Mouse (Mus musculus) hindbrain, postnatal 0 days (tissue): ENCODE measurements around the gene Stat5b. TPM values are rescaled to one million over a fixed set of nuclear protein-coding genes. Genes with fewer than 3 reads are reported as not detected.

ENCODE experiments used
- ATAC-seq: fragments of 200-750 bp; cut with Nextera tagmentation; 2 replicates; pipeline ENCODE4 v1.8.0; 2017; ENCODE audit warnings: mild to moderate bottlenecking, moderate TSS enrichment, moderate library complexity
- DNase-seq: peaks from one replicate; pipeline ENCODE4 v3.0.0-alpha.2; 2015; ENCODE audit warnings: low spot score
- H3K27ac ChIP-seq: fragments of 300-500 bp; sonication (generic); 2 replicates; pipeline ENCODE4 v1.5.1; 2014; ENCODE audit warnings: mild to moderate bottlenecking
- H3K27me3 ChIP-seq: fragments of 300-500 bp; sonication (generic); 2 replicates; pipeline ENCODE4 v1.6.1; 2014; ENCODE audit warnings: low read length, mixed read lengths; ENCODE audit not compliant: insufficient read depth
- H3K36me3 ChIP-seq: fragments of 300-500 bp; sonication (generic); 2 replicates; pipeline ENCODE4 v1.6.1; 2014; ENCODE audit warnings: low read length, mixed read lengths; ENCODE audit not compliant: insufficient read depth
- H3K4me1 ChIP-seq: fragments of 300-500 bp; sonication (generic); 2 replicates; pipeline ENCODE4 v1.6.1; 2014; ENCODE audit warnings: antibody characterized with exemption, low read length, mixed read lengths; ENCODE audit not compliant: insufficient read depth
- H3K4me2 ChIP-seq: fragments of 300-500 bp; sonication (generic); 2 replicates; pipeline ENCODE4 v1.6.1; 2014; ENCODE audit warnings: low read depth, mild to moderate bottlenecking, low read length, moderate library complexity, mixed read lengths
- H3K4me3 ChIP-seq: fragments of 300-500 bp; sonication (generic); 2 replicates; pipeline ENCODE4 v1.5.1; 2014; ENCODE audit warnings: low read length
- H3K9ac ChIP-seq: fragments of 300-500 bp; sonication (generic); replicated peaks from 2 replicates; pipeline ENCODE4 v1.6.1; 2014; ENCODE audit warnings: mild to moderate bottlenecking, low read length, moderate library complexity, mixed read lengths
- H3K9me3 ChIP-seq: fragments of 300-500 bp; sonication (generic); 2 replicates; pipeline ENCODE4 v1.6.1; 2016; ENCODE audit warnings: low read length, mixed read lengths
- CTCF ChIP-seq: IDR thresholded peaks from 2 replicates; pipeline ENCODE4 v1.5.1; 2016; ENCODE audit warnings: antibody characterized with exemption, control low read depth, low read depth
- WGBS: fragments of 180-500 bp; shearing (Covaris S2); extraction: QIAGEN DNeasy Blood & Tissue Kit; methylation state at CpG from one replicate; pipeline ENCODE4 v1.1.7; 2014; 5-methylcytosine and 5-hydroxymethylcytosine counted together
- polyA plus RNA-seq: library from polyadenylated mRNA; unstranded; fragments of >200 nt; fragmentation: Nextera tagmentation; extraction: Ambion mirVana; gene quantifications from 2 replicates; pipeline ENCODE4 v1.2.1, GENCODE M21; 2015
- total RNA-seq: library from RNA; depleted of rRNA; stranded (reverse); fragments of >200 nt; gene quantifications from 2 replicates; pipeline ENCODE4 v1.2.3, GENCODE M21; 2014

The Stat5b gene
- total and polyA plus RNA-seq, 2 experiments from 2014 or later, result 12.8 to 25.0 TPM

DNA sequence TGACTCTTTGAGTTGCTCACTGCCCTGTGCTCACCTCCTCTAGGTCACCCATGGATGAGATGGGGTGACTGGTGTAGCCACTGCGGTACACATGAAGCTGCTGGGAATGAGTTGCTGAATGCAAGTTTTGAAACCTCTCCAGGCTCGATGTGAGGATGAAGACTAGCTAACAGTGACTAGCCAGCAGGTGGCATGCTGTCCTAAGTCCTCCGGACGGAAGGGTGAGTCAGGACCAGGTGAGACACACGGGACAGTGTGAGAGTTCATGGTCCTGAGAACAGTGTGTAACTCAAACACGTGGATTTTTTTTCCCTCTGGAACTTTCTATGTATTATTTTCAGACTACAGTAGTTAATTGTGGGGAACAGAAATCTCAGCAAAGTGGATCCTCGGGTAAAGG is 17.1 kb downstream of the Stat5b start:
- no peaks in the 10 kb centered on the region for H3K4me1 ChIP-seq
- no peaks in the 10 kb centered on the region for H3K9me3 ChIP-seq
- H3K36me3 ChIP-seq, result no peaks in the 10 kb centered on the region
- DNase-seq (no peak), ATAC-seq (no peak)
- H3K27ac ChIP-seq, result no peak overlapping the region
- TF ChIP-seq CTCF, result peak; percentile 40; the same call in 1 of the 2 replicates
- no peak overlapping the region for H3K9ac ChIP-seq
- H3K27me3 ChIP-seq, result no peaks in the 10 kb centered on the region
- H3K4me3 ChIP-seq, result no peak overlapping the region
- H3K4me2 ChIP-seq, result no peak overlapping the region
- 70% methylated on average over 7 of the region's 7 CpGs for WGBS

DNA sequence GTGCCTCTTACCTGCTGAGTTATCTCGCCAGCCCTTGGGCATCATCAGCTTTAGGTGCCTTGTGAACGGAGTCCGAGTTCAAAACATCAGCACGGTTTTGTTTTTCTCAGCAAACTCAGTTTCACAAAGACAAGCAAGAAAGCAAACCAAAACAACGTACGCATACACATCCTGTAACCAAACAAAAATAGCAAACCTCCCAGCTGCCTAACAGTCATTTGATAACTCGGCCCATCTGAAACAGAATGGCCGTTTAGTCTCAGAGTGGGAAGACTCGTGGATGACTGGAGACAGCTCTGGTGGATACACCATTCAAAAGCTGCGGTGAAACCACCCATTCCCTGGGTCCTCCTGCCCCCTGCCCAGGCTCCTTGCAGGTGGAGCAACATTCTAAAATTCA is 19.1 kb downstream of the Stat5b start:
- Histone ChIP-seq H3K9ac (no peak overlapping the region), H3K4me3 (no peak overlapping the region), H3K4me2 (no peak overlapping the region), H3K27ac (no peak overlapping the region), H3K4me1 (no peaks in the 10 kb centered on the region), H3K9me3 (no peaks in the 10 kb centered on the region), H3K36me3 (no peaks in the 10 kb centered on the region), H3K27me3 (no peaks in the 10 kb centered on the region)
- 80% methylated on average over 10 of the region's 10 CpGs for WGBS
- no peak for DNase-seq
- ATAC-seq, result no peak
- no peak for TF ChIP-seq CTCF

DNA sequence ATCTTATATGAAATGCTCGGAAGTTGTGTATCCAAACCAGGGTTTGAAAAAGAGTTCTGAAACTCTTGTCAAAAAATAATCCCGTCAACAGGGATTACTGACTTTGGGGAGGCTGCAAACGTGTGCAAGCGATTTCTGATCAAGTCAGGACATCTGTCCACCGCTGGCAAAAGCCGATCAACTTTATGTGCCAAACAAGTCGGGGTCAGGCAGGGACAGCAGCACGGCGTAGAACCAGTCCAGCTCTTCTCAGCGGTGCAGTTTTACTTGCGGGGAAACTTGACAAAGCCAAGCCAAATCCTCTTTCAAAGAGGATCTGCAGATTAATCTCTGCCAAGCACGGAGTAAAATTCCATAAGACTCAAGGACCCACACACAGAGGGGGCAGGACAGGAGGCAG is 20.8 kb downstream of the Stat5b start:
- H3K27ac ChIP-seq, result no peak overlapping the region
- H3K4me1 ChIP-seq, result no peaks in the 10 kb centered on the region
- H3K9ac ChIP-seq, result no peak overlapping the region
- no peak overlapping the region for H3K4me2 ChIP-seq
- no peaks in the 10 kb centered on the region for H3K9me3 ChIP-seq
- ATAC-seq (no peak), DNase-seq (no peak)
- no peak overlapping the region for H3K4me3 ChIP-seq
- no peak for TF ChIP-seq CTCF
- no peaks in the 10 kb centered on the region for H3K27me3 ChIP-seq
- 66% methylated on average over 12 of the region's 12 CpGs for WGBS
- no peaks in the 10 kb centered on the region for H3K36me3 ChIP-seq

DNA sequence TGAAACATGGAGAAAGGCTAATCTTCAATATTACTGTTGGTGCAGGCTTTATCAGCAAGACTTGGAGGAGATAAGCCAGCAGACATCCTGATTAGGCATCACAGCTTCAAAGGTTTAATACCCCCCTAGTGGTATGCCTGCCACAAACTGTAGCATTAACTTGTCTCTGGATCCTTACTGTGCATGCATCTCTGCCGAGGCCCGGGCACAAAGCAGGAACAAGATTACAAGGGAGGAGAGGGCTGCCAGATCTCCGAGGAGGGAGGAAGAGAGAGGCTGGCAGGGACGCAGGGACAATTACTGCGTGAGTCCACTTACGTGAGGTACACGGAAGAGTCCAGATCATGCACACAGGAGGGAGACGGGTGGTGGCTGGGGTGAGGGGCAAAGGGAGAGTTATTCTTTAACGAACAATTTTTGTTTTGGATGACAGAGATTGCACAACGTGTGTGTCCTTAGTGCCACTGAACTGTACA is 21.8 kb downstream of the Stat5b start:
- Histone ChIP-seq H3K27me3 (no peaks in the 10 kb centered on the region), H3K4me1 (no peaks in the 10 kb centered on the region), H3K9ac (no peak overlapping the region), H3K27ac (peak overlapping the region; percentile 45), H3K36me3 (no peaks in the 10 kb centered on the region), H3K4me3 (no peak overlapping the region), H3K4me2 (no peak overlapping the region), H3K9me3 (no peaks in the 10 kb centered on the region)
- ATAC-seq, result no peak
- 36% methylated on average over 10 of the region's 10 CpGs for WGBS
- peak; percentile 37; the same call in 1 of the 2 replicates for TF ChIP-seq CTCF
- DNase-seq, result peak; percentile 10

DNA sequence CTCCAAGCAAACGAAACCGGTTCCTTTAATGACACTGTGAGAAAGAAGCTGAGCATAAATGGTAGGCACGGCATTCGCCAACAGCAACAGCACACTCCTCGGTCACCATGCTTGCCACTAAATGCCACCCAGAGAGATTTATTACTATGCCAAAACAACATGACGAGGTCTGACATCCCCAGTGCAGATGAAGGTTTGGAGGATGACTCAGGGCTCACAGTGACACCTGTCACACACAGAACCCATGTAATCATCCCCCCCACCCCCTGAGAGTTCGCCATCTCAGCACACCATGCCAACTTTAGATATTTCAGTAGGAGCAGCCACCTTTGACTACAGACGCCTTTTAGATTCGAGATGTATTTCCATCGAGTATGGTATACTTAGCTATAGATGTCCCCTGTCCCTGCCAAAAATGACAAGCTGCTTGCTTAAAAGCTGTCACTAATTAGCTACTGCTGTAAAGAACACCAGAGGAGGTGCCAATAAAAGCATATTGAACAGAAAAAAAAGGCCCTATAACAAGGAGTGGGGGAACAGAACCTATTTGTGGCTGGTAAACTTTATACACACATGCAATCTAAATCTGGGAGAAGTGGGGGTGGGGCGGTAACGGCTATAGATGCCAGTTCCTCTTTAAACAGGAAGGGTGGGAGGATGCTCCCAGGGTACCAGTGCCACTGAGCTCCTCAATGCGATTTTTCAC is 24.2 kb downstream of the Stat5b start:
- Histone ChIP-seq H3K9ac (no peak overlapping the region), H3K27me3 (no peaks in the 10 kb centered on the region), H3K4me3 (no peak overlapping the region), H3K36me3 (no peaks in the 10 kb centered on the region), H3K9me3 (no peaks in the 10 kb centered on the region), H3K4me2 (no peak overlapping the region), H3K27ac (no peak overlapping the region), H3K4me1 (no peaks in the 10 kb centered on the region)
- ATAC-seq (no peak), DNase-seq (no peak)
- WGBS, result 79% methylated on average over 13 of the region's 13 CpGs
- TF ChIP-seq CTCF, result no peak

DNA sequence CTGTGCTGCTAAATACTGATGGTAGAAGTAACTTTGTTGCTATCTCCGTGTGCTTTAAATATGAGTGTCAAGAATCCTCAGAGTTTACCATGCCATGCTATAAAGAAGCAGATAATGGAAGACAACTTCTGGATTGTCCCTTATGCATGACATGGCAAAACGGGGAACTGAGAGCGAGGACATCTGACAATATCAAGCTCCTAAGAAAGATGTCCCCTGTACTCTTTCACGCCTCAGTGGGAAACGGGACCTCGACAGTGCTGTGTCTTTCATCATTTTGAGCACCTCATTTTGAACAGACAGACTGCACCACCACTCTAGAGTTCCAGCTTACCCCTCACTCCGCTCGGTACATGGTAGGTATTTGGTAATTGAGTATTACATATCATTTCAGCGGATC is 25.1 kb downstream of the Stat5b start:
- no peak overlapping the region for H3K4me2 ChIP-seq
- TF ChIP-seq CTCF, result no peak
- no peak overlapping the region for H3K9ac ChIP-seq
- no peaks in the 10 kb centered on the region for H3K9me3 ChIP-seq
- H3K4me1 ChIP-seq, result no peaks in the 10 kb centered on the region
- ATAC-seq (no peak), DNase-seq (no peak)
- H3K36me3 ChIP-seq, result no peaks in the 10 kb centered on the region
- no peak overlapping the region for H3K4me3 ChIP-seq
- H3K27me3 ChIP-seq, result no peaks in the 10 kb centered on the region
- no peak overlapping the region for H3K27ac ChIP-seq
- WGBS, result 83% methylated on average over 9 of the region's 9 CpGs

DNA sequence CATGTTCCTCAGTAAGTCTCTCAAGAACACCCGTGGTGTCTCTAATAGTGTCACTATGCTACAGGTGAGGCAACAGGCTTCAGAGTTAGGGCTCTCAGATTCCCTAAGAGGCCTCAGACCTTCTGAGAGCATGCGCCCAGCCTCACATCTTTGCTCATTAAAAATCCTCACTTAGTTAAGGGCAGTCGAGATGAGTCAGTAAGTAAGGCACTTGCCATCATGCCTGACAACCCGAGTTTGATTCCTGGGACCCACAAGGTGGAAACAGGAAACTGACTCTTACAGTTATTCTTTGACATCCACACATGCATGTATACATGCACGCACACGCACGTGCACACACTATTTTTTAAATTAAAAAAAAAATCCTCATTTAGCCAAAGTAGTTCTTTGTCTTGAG is 26.0 kb downstream of the Stat5b start:
- Histone ChIP-seq H3K27ac (no peak overlapping the region), H3K9me3 (no peaks in the 10 kb centered on the region), H3K4me3 (no peak overlapping the region), H3K27me3 (no peaks in the 10 kb centered on the region), H3K4me1 (no peaks in the 10 kb centered on the region), H3K4me2 (no peak overlapping the region), H3K9ac (no peak overlapping the region), H3K36me3 (no peaks in the 10 kb centered on the region)
- ATAC-seq (no peak), DNase-seq (no peak)
- WGBS, result 86% methylated on average over 7 of the region's 7 CpGs
- no peak for TF ChIP-seq CTCF
